Mouse (Mus musculus): ENCODE measurements around the gene Rtbdn. TPM values are rescaled to one million over a fixed set of nuclear protein-coding genes. Genes with fewer than 3 reads are reported as not detected.

The Rtbdn gene
- polyA plus RNA-seq, 1 experiment from 2014 or later: 0.15 TPM

DNA sequence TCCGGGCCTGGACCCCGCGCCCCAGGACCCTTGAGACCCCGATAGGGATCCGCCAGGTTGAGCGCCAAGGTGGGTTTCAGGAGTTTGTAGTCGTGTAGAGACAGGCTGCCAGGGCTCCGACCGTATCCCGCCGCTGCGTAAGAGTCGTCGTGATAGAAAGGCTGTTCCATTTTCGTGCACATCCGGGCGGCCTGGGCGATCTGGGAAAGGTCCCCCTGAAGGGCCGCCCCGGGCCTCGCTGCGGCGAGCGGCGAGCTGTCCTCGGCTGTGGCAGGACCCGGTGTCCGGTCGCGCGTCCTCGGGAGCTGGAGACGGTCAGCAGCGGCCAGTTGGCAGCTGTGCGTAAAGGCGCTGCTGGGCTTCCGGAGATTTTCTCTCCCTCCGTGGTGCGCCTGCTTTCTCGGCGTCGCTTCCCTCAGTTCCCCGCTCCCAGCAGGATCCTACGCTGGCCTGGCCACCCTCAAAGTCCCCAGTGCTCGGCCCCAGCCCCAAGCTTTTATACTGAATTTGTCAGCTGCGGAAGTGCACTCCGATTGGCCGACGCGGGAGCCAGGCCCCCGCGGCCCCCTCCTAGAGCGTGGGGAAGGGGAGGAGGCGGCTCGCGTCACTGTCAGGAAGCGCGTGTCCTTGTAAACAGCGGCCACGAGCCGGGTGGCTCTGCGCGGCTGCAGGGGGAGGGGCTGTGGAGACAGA is 31.6 kb downstream of the Rtbdn start, which contains the start of gene Junb:
Junb (minus strand) TSS at position 471 of the 693 bp plus-strand sequence.
- peak within 1 kb of the TSS; percentile 53 for H3K9ac ChIP-seq (ENCODE audit: low read length)
- peak within 1 kb of the TSS; percentile 33 for H3K4me3 ChIP-seq (ENCODE audit: low read depth, low read length)
- H3K9me3 ChIP-seq (ENCODE audit: control insufficient read depth, low read length): no peaks in the 10 kb centered on the region
- DNase-seq (ENCODE audit: low spot score, missing footprints) (peak; percentile 97), ATAC-seq (ENCODE audit: low FRiP score) (peak; percentile 49)
- peak within 1 kb of the TSS; percentile 41; the same call in 1 of the 2 replicates for H3K27ac ChIP-seq (ENCODE audit: low read depth, low read length)
- H3K4me1 ChIP-seq (ENCODE audit: control insufficient read depth, insufficient read depth, low read length): peaks cover 43% of the 10 kb centered on the region
- peaks cover 38% of the 10 kb centered on the region for H3K27me3 ChIP-seq (ENCODE audit: control insufficient read depth, insufficient read depth, low read length)
- WGBS: 1% methylated on average over 63 of the region's 63 CpGs
- H3K36me3 ChIP-seq (ENCODE audit: control insufficient read depth, insufficient read depth, low read length): no peaks in the 10 kb centered on the region
- peak within 1 kb of the TSS; percentile 68 for H3K4me2 ChIP-seq

DNA sequence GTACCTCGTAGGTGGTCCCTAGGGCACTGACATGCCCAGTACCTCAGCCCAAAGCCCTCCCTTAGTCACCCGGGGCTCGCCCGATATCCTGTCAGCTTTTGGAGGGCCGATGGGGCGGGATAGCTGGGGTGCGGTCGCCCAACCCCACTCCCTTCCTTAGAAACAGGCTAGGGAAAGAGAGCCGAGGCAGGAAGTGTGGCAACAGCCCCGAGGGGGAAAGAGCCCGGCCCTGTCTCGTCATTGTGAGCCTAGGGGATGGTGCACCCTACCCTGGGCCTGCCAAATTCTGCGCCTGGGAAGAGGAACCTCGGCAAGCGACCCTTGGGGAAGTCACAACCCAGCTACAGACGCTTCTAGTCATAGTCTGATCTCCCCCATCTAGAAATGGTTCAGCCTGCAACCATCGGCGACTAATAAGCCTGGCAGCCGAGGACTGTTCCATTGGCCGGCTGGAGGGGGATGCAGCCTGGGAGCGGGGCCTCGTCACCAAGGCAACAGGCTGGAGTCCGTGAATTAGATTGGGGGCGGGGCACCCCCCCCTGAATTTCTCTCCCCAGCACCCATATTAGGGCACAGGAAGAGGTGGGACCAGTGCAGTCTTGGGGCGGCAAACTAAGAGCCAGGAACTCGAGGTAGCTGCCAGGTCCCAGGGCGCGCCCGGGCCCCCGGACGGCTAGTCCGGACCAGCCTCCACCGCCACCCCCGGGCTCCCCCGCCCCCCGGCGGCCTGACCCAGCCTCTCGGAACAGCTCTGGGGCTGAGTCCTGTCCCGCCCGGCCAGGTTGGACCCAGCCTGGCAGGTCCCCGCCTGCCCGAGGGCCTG is 33.0 kb downstream of the Rtbdn start:
- Histone ChIP-seq H3K4me1 (ENCODE audit: control insufficient read depth, insufficient read depth, low read length) (peaks cover 46% of the 10 kb centered on the region), H3K9me3 (ENCODE audit: control insufficient read depth, low read length) (no peaks in the 10 kb centered on the region), H3K27ac (ENCODE audit: low read depth, low read length) (no peak overlapping the region), H3K4me3 (ENCODE audit: low read depth, low read length) (peak overlapping the region; percentile 25), H3K36me3 (ENCODE audit: control insufficient read depth, insufficient read depth, low read length) (no peaks in the 10 kb centered on the region), H3K27me3 (ENCODE audit: control insufficient read depth, insufficient read depth, low read length) (peaks cover 38% of the 10 kb centered on the region), H3K9ac (ENCODE audit: low read length) (peak overlapping the region; percentile 43; the same call in 1 of the 2 replicates), H3K4me2 (peak overlapping the region; percentile 50)
- DNase-seq (ENCODE audit: low spot score, missing footprints) (peak; percentile 98), ATAC-seq (ENCODE audit: low FRiP score) (peak; percentile 23; the same call in 1 of the 2 replicates)
- WGBS: 1% methylated on average over 36 of the region's 42 CpGs

DNA sequence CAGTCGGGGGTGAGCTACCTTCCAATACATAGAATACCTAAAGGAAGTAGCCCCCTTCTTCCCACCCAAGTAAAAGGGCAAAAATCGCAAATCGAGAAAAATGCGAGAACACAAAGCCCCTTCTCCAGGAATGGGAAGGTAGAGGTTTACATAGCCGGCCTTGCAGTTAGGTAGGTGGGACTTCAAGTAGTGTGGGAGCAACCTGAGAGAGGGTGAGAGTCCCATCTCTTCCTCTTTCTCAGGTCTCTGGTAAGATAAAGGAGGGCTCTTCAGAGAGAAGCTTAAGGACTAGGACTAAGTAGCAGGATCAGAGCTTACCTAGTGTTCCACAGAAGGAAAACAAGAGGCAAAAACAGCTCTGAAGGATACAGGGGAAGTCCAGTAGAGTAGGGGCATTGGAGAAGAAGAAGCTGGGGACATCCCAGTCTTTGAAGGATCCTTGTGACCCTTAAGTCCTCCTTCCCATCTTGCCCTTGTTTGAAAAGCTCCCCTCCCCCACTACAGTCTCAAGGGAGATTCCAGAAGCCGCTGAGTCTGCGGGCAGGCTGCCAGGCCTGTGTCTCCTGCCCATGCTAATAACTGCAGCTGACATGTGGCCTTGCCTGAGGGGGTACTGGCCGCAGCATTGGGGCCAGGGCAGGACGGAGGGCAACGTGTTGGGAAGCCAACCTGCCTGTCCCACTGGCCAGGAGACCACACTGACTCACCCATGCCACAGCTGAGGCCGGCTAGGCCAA is 34.0 kb downstream of the Rtbdn start:
- Histone ChIP-seq H3K27me3 (ENCODE audit: control insufficient read depth, insufficient read depth, low read length) (peaks cover 38% of the 10 kb centered on the region), H3K4me2 (no peak overlapping the region), H3K27ac (ENCODE audit: low read depth, low read length) (no peak overlapping the region), H3K9me3 (ENCODE audit: control insufficient read depth, low read length) (no peaks in the 10 kb centered on the region), H3K4me3 (ENCODE audit: low read depth, low read length) (no peak overlapping the region), H3K36me3 (ENCODE audit: control insufficient read depth, insufficient read depth, low read length) (no peaks in the 10 kb centered on the region), H3K9ac (ENCODE audit: low read length) (no peak overlapping the region), H3K4me1 (ENCODE audit: control insufficient read depth, insufficient read depth, low read length) (peaks cover 54% of the 10 kb centered on the region)
- DNase-seq (ENCODE audit: low spot score, missing footprints): peak; percentile 92
- ATAC-seq (ENCODE audit: low FRiP score): no peak
- 39% methylated on average over 11 of the region's 11 CpGs for WGBS

DNA sequence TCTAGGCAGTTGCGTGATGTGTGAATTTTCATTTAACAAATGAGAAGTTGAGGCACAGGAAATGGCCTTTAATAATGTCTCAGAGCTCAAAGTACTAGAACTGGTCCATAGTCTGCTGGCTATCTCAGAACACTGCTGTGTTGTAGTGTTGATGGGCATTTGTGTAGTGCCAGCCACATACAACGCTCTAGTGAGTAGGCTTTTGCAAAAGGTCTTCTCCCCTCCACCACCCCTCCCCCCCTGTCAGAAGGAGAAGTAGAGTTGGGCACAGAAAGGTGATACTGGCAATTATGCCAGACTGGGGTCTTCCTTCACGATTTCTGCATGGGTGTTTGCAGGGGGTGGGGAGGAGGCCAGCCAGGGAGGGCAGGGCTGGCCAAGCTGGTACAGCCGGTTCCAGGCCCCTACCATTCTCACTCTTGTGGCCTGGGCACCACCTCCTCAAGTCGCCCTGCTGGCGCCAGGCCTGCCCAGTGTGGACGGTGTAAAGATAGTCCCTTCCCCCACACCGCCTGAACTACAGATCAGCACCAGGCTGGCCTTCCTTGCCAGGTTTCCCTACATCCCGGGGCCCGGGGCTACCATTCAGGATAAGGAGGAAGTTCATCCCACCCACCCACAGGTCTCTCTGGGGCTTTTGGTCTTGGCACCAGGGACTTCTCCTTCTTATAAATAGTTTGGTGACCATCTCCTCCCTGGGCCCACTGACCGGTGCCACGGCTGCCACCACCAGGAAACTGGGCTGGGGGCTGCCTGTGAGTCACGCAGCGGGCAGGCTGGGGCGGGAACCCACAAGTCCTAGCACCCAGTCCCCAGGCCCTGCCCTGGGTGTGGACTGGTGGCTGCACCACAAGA is 35.1 kb downstream of the Rtbdn start:
- H3K9me3 ChIP-seq (ENCODE audit: control insufficient read depth, low read length): no peaks in the 10 kb centered on the region
- H3K9ac ChIP-seq (ENCODE audit: low read length): no peak overlapping the region
- peaks cover 43% of the 10 kb centered on the region for H3K27me3 ChIP-seq (ENCODE audit: control insufficient read depth, insufficient read depth, low read length)
- no peak overlapping the region for H3K4me2 ChIP-seq
- no peaks in the 10 kb centered on the region for H3K36me3 ChIP-seq (ENCODE audit: control insufficient read depth, insufficient read depth, low read length)
- H3K27ac ChIP-seq (ENCODE audit: low read depth, low read length): no peak overlapping the region
- H3K4me1 ChIP-seq (ENCODE audit: control insufficient read depth, insufficient read depth, low read length): peaks cover 48% of the 10 kb centered on the region
- no peak overlapping the region for H3K4me3 ChIP-seq (ENCODE audit: low read depth, low read length)
- DNase-seq (ENCODE audit: low spot score, missing footprints) (peak; percentile 81), ATAC-seq (ENCODE audit: low FRiP score) (no peak)
- WGBS: 84% methylated on average over 15 of the region's 15 CpGs

DNA sequence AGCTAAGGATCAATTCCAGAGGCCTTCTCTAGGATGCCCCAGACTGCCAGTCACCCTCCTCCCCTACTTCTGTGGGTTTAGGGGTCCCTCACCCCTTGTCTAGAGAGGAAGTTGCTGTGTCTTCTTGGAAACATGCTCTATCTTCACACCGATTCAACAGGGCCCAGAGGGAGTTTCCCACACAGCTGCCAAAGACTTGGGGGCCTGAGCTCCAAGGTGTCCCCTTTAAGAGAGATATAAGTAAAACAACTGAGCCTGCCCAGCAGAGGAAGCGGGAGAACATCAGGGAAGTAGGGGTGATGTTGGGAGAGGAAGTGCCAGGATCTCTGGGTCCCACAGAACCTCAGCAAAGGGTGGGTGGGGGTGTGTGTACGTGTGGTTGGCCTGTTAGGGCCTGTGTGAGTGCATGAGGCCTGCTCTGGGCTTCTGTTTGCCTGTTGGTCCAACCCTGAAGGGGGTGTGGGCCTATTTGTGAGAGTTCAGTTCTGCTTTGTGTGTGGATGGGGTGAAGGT is 35.8 kb downstream of the Rtbdn start:
- Histone ChIP-seq H3K9ac (ENCODE audit: low read length) (no peak overlapping the region), H3K4me3 (ENCODE audit: low read depth, low read length) (no peak overlapping the region), H3K9me3 (ENCODE audit: control insufficient read depth, low read length) (no peaks in the 10 kb centered on the region), H3K4me2 (no peak overlapping the region), H3K27me3 (ENCODE audit: control insufficient read depth, insufficient read depth, low read length) (peaks cover 36% of the 10 kb centered on the region), H3K36me3 (ENCODE audit: control insufficient read depth, insufficient read depth, low read length) (no peaks in the 10 kb centered on the region), H3K4me1 (ENCODE audit: control insufficient read depth, insufficient read depth, low read length) (peaks cover 41% of the 10 kb centered on the region), H3K27ac (ENCODE audit: low read depth, low read length) (no peak overlapping the region)
- 63% methylated on average over 3 of the region's 3 CpGs for WGBS
- DNase-seq (ENCODE audit: low spot score, missing footprints) (peak; percentile 61), ATAC-seq (ENCODE audit: low FRiP score) (no peak)

DNA sequence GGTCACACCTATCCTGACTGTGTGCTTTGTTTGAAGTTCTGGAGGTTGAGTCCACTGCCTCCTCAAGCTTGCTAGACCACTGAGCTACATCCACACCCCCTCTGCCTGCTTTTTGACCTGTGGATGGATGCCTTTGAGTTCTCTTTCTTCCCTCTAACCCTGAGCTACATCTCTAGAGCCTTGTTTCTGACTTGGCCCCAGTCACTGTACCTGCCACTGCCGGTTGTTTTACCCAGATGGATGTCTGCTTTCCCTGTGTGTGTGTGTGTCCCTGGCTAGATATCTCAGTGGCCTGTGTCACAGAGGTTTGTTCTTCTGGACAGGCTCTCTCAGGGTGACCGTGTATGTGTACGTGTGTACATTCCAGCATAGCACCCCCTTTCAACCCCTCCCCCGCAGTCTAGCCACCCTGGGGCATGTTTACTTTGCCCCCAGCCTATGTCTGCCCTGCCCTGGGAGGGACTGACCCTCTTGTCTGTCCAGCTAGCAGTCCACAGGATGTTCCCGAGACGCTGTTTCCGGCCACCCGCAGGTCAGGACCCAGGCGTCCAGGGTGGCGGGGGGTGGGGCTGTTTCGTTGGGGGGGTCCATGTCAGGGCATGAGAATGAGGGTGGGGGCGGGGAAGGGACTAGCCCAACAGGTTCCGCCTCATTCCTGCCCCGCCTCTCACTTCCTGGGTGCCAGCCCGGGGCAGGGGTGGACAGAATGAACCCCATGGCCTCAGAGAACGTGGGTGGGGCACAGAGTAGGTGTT is 37.7 kb downstream of the Rtbdn start:
- ATAC-seq (ENCODE audit: low FRiP score) (no peak), DNase-seq (ENCODE audit: low spot score, missing footprints) (peak; percentile 64)
- Histone ChIP-seq H3K9ac (ENCODE audit: low read length) (peak overlapping the region; percentile 64; the same call in 1 of the 2 replicates), H3K36me3 (ENCODE audit: control insufficient read depth, insufficient read depth, low read length) (no peaks in the 10 kb centered on the region), H3K27me3 (ENCODE audit: control insufficient read depth, insufficient read depth, low read length) (peaks cover 17% of the 10 kb centered on the region), H3K4me3 (ENCODE audit: low read depth, low read length) (no peak overlapping the region), H3K4me2 (peak overlapping the region; percentile 95), H3K4me1 (ENCODE audit: control insufficient read depth, insufficient read depth, low read length) (peaks cover 26% of the 10 kb centered on the region), H3K27ac (ENCODE audit: low read depth, low read length) (no peak overlapping the region), H3K9me3 (ENCODE audit: control insufficient read depth, low read length) (no peaks in the 10 kb centered on the region)
- 15% methylated on average over 16 of the region's 16 CpGs for WGBS

DNA sequence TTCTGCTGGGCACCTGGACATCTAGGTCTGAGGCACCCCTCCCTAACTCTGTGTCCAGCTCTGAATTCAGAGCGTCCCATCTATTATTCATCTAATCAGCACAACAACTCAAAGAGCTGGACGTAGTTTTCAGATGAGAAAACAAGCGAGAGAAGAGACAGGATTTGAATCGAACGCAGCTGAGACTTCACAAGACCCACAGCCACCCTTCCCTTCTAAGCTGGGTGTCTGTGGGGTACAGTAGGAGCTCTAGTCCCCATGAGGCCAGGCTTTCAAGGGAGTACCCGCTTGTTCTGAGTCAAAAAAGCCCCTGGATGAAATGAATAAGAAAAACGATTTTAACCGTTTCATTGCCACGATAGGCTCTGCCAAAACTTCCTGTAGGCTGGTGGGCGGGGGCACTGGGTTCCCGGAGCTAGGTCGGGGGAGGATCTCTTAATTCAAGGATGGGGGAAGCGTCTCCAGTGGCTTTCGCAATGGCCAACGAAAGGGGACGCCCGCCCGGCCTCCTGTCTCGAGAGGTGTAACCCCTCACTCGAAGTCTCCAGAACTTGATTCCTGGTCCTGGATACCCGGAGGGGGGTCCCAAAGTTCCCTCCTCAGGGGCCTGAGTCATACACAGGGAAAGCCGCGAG is 38.4 kb downstream of the Rtbdn start:
- ATAC-seq (ENCODE audit: low FRiP score) (no peak), DNase-seq (ENCODE audit: low spot score, missing footprints) (peak; percentile 84)
- peaks cover 22% of the 10 kb centered on the region for H3K4me1 ChIP-seq (ENCODE audit: control insufficient read depth, insufficient read depth, low read length)
- H3K27me3 ChIP-seq (ENCODE audit: control insufficient read depth, insufficient read depth, low read length): peaks cover 13% of the 10 kb centered on the region
- peak overlapping the region; percentile 44 for H3K4me3 ChIP-seq (ENCODE audit: low read depth, low read length)
- H3K9ac ChIP-seq (ENCODE audit: low read length): peak overlapping the region; percentile 64
- peak overlapping the region; percentile 95 for H3K4me2 ChIP-seq
- H3K36me3 ChIP-seq (ENCODE audit: control insufficient read depth, insufficient read depth, low read length): no peaks in the 10 kb centered on the region
- no peak overlapping the region for H3K27ac ChIP-seq (ENCODE audit: low read depth, low read length)
- H3K9me3 ChIP-seq (ENCODE audit: control insufficient read depth, low read length): no peaks in the 10 kb centered on the region
- 0% methylated on average over 23 of the region's 23 CpGs for WGBS
